Mouse (Mus musculus) ES-Bruce4 (cell line): Measurements from ENCODE around the gene Snrpd2. TPM values are rescaled to one million over a fixed set of nuclear protein-coding genes. Genes with fewer than 3 reads are reported as not detected.

Experiments used
- H3K27ac ChIP-seq: 2 replicates; pipeline ENCODE4 v1.5.1; 2012; ENCODE audit warnings: low read length, inconsistent platforms; ENCODE audit not compliant: insufficient read depth
- H3K27me3 ChIP-seq: 2 replicates; pipeline ENCODE4 v1.6.1; 2012; ENCODE audit warnings: mild to moderate bottlenecking, low read length, inconsistent platforms; ENCODE audit not compliant: control insufficient read depth, poor library complexity, insufficient read depth, severe bottlenecking
- H3K36me3 ChIP-seq: 2 replicates; pipeline ENCODE4 v1.6.1; 2012; ENCODE audit warnings: inconsistent platforms, mild to moderate bottlenecking, low read length, moderate library complexity; ENCODE audit not compliant: control insufficient read depth, poor library complexity, insufficient read depth, severe bottlenecking
- H3K4me1 ChIP-seq: one replicate; pipeline ENCODE4 v1.8.1; 2011; ENCODE audit warnings: low read length; ENCODE audit not compliant: control insufficient read depth, insufficient read depth
- H3K4me3 ChIP-seq: 2 replicates; pipeline ENCODE4 v1.5.1; 2011; ENCODE audit warnings: low read depth, mild to moderate bottlenecking, low read length
- H3K9ac ChIP-seq: 2 replicates; pipeline ENCODE4 v1.6.1; 2012; ENCODE audit warnings: low read depth, mild to moderate bottlenecking, inconsistent platforms; ENCODE audit not compliant: poor library complexity, severe bottlenecking
- H3K9me3 ChIP-seq: replicated peaks from 2 replicates; pipeline ENCODE4 v1.6.1; 2012; ENCODE audit warnings: mild to moderate bottlenecking, low read length, inconsistent platforms; ENCODE audit not compliant: control insufficient read depth, poor library complexity, insufficient read depth, severe bottlenecking
- CTCF ChIP-seq: IDR thresholded peaks from one replicate; pipeline ENCODE4 v1.8.1; 2011; ENCODE audit warnings: low read depth, low read length
- EP300 ChIP-seq: IDR thresholded peaks from 2 replicates; pipeline ENCODE4 v1.6.1; 2011; ENCODE audit warnings: low read depth, low read length; ENCODE audit not compliant: insufficient read depth
- POLR2A ChIP-seq: IDR thresholded peaks from one replicate; pipeline ENCODE4 v1.8.1; 2011; ENCODE audit warnings: low read length; ENCODE audit not compliant: insufficient read depth
- polyA plus RNA-seq: library from polyadenylated mRNA; stranded (reverse); fragments of >200 nt; gene quantifications from 2 replicates; pipeline ENCODE4 v1.2.4, GENCODE M21; 2011; ENCODE audit warnings: low read depth; ENCODE audit not compliant: missing spikeins, insufficient read depth, insufficient read length

The Snrpd2 gene
- polyA plus RNA-seq: 92.9 and 94.6 TPM in 2 replicates

DNA sequence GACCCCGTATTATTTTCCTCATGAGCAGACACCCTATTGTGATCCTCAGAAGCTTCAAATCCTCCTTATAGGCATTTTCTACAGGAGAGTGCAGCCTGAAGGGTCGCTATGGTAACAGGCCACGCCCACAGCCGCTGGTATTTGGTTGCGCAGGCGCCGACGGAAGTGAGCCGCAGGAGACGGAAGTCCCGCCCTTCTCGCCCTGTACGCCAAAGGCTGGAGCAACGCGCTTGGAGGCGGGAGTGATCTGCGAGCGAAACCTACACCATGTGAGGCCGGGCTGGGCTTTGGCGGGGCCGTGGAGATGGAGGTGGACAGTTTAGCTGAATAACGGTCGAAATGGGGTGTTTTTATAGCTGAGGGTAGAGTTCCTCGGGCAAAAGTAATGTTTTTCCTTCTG is at the start of gene Snrpd2:
TSS of gene Snrpd2 (plus strand) at position 97 of the 400 bp plus-strand sequence.
- peak within 1 kb of the TSS; percentile 92 for H3K9ac ChIP-seq
- peaks cover 2% of the 10 kb centered on the region for H3K4me1 ChIP-seq
- H3K9me3 ChIP-seq: no peaks in the 10 kb centered on the region
- peak within 1 kb of the TSS; percentile 95 for H3K4me3 ChIP-seq
- peak; percentile 83 for TF ChIP-seq POLR2A
- TF ChIP-seq CTCF: no peak
- TF ChIP-seq EP300: 0 out of 2 replicates have a peak, but pooled peaks have one; percentile 23
- H3K27me3 ChIP-seq: no peaks in the 10 kb centered on the region
- H3K36me3 ChIP-seq: peaks cover 12% of the 10 kb centered on the region
- peak within 1 kb of the TSS; percentile 17; the same call in 1 of the 2 replicates for H3K27ac ChIP-seq

DNA sequence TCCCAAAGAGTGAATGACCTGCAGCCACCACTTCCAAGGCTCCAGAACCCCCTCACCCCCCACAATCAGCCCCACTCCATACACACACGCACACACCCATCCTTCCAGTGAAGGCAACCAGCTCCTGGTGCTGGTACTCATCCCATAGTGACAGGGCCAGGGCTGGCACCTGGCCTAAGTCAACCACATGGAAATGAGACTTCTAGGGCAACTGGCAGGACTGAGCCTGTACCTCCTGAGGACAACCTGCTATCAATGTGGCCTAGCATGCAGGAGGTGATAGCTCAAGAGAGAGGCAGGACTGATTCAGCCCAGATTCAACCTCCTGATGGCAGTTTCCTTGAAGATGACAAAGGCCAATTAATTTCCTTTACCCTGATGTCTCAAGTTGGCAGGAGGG is 49.2 kb upstream of the Snrpd2 start:
- no peak overlapping the region for H3K4me3 ChIP-seq
- H3K27me3 ChIP-seq: no peaks in the 10 kb centered on the region
- H3K27ac ChIP-seq: no peak overlapping the region
- no peak overlapping the region for H3K9ac ChIP-seq
- TF ChIP-seq CTCF (no peak), EP300 (no peak), POLR2A (no peak)
- no peaks in the 10 kb centered on the region for H3K9me3 ChIP-seq
- no peaks in the 10 kb centered on the region for H3K36me3 ChIP-seq
- no peaks in the 10 kb centered on the region for H3K4me1 ChIP-seq

DNA sequence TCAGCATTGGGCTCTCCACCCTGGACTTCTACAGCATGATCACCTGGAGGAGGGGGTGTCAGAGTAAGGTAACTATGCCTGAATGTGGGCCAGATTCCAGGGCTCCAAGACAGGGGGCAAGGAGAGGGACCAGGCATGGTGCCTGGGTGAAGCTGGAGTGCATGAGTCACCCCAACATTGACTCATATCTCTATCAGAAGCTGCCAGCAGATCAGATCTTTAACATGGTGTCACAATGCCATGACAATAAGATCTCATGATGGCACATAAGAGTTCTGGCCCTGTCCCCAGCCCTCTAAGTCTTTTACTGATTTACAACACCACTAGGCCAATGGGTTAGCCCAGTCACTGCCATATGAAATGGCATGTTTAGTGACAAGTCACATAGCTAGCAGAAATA is 45.8 kb upstream of the Snrpd2 start:
- no peak for TF ChIP-seq EP300
- TF ChIP-seq CTCF: no peak
- TF ChIP-seq POLR2A: no peak
- no peak overlapping the region for H3K27ac ChIP-seq
- no peaks in the 10 kb centered on the region for H3K27me3 ChIP-seq
- no peak overlapping the region for H3K4me3 ChIP-seq
- no peaks in the 10 kb centered on the region for H3K4me1 ChIP-seq
- no peaks in the 10 kb centered on the region for H3K9me3 ChIP-seq
- H3K9ac ChIP-seq: no peak overlapping the region
- H3K36me3 ChIP-seq: no peaks in the 10 kb centered on the region

DNA sequence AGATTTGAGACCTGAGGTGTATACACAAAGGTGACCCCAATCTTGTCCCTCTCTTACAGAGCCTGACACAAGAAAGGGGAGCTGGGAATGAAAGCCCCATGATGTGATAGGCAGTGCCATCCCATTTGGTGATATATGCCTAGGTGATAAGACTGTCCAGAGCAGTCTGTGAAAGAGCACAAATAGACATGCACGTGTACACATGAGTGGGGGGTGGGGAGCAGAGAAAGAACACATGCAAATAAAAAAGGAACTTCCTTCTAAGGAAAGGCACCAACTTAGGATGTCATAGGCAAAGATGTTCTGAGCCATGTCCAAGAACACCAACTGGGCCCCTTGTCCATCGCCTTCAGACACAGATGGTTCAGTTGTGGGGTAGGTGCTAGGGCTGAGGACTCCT is 45.0 kb upstream of the Snrpd2 start:
- Histone ChIP-seq H3K9ac (no peak overlapping the region), H3K9me3 (no peaks in the 10 kb centered on the region), H3K4me3 (no peak overlapping the region), H3K36me3 (no peaks in the 10 kb centered on the region), H3K4me1 (no peaks in the 10 kb centered on the region), H3K27me3 (no peaks in the 10 kb centered on the region), H3K27ac (no peak overlapping the region)
- TF ChIP-seq EP300 (no peak), POLR2A (no peak), CTCF (no peak)

DNA sequence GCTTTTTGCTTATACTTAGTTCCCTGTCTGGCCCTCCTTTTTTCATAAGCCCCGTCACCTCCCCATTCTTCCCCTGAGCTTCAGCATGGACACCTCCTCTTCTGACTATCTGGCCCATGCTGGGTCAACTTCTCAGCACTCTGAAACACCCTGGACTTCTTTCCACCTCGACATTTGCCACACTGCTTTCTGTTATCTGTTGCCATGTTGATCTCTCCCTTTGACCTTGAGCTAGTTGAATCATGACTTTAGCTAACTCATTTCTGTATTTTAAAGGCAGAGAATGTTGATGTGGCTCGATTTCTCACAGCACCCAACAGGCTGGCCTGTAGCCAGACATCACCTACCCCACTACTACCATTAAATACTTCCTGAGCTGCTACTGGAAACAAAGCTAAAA is 42.1 kb upstream of the Snrpd2 start:
- no peak overlapping the region for H3K27ac ChIP-seq
- H3K36me3 ChIP-seq: no peaks in the 10 kb centered on the region
- no peaks in the 10 kb centered on the region for H3K27me3 ChIP-seq
- TF ChIP-seq POLR2A (no peak), EP300 (no peak), CTCF (no peak)
- no peak overlapping the region for H3K4me3 ChIP-seq
- H3K9ac ChIP-seq: no peak overlapping the region
- no peaks in the 10 kb centered on the region for H3K4me1 ChIP-seq
- H3K9me3 ChIP-seq: no peaks in the 10 kb centered on the region

DNA sequence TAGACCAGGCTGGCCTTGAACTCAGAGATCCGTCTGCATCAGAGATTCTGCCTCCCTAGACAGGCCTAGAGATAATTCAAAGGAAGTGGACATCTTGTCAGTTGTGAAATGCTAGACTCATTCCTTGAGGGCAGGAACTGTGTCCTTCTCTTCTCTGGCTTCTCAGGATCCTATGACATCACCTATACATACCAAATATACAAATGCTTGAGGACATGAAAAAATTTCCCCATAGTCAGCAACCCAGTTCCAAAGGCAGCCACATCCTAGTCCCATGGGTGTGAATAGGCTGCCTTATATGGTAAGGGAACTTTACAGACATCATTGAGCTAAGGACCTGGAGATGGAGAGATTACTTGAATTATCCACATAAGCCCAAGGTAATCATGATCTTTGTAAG is 40.0 kb upstream of the Snrpd2 start:
- H3K27ac ChIP-seq: no peak overlapping the region
- H3K27me3 ChIP-seq: no peaks in the 10 kb centered on the region
- H3K4me3 ChIP-seq: no peak overlapping the region
- TF ChIP-seq EP300: no peak
- no peak for TF ChIP-seq CTCF
- no peak for TF ChIP-seq POLR2A
- H3K9me3 ChIP-seq: no peaks in the 10 kb centered on the region
- H3K36me3 ChIP-seq: no peaks in the 10 kb centered on the region
- H3K4me1 ChIP-seq: no peaks in the 10 kb centered on the region
- H3K9ac ChIP-seq: no peak overlapping the region
